Mouse (Mus musculus) brain, embryonic 14.5 days (tissue): ENCODE measurements around the gene C8b.

Experiments
- CTCF ChIP-seq: fragments of 200-500 bp; IDR thresholded peaks from 2 replicates; pipeline ENCODE4 v1.5.1; 2012; ENCODE audit warnings: inconsistent platforms, mild to moderate bottlenecking, moderate library complexity, borderline replicate concordance; ENCODE audit not compliant: insufficient read depth, insufficient read length; ENCODE audit errors: extremely low read depth
- POLR2A ChIP-seq: fragments of 200-500 bp; IDR thresholded peaks from 2 replicates; pipeline ENCODE4 v1.6.1; 2012; ENCODE audit warnings: mild to moderate bottlenecking, inconsistent platforms, borderline replicate concordance; ENCODE audit not compliant: poor library complexity, insufficient read depth, insufficient read length, severe bottlenecking; ENCODE audit errors: extremely low read depth

DNA sequence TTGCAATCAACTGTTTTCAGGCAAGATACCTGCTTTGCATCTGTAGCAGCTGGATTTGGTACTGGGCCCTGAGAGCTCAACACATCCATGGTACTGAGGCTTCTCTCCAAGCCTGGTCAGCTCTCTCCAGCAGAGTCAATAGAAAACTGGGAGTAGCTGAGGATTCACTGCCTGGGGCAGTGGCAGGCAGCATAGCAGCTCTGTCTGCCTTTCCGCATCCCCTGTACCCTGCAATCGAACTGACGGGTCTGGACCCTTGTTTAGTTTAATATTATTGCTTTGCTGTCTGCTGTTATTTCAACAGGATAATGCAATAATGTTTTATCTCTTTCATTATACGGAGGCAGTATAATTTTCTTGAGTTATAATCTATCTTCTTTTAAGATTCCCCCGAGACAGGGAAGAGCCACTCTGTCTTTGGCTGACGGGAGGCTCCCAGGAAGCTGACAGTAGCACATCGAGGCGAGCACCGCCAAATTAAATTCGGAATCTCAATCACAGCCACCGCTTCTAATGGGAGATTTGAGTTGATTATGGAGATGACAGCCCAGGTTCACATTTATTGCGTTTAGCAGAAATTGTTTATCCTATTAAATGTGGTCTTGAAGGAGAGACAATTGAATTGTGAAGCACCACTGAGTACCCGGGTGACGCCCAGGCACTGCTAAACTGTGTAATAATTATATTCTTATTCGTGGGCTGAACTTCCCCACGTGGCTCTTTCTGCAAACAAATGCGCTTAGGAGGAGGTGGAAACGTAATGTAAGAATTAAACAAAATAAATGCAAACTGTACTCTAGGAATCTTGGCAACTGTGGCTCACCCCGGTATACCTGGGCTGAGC, 39.5 kb downstream of the C8b start:
- TF ChIP-seq POLR2A (no peak), CTCF (no peak)
